Mouse (Mus musculus) forebrain, embryonic 16.5 days (tissue): Measurements from ENCODE around the gene Fxyd5. TPM values are rescaled to one million over a fixed set of nuclear protein-coding genes. Genes with fewer than 3 reads are reported as not detected.
A peak's percentile ranks its signal among the peaks of the same experiment; 100 is the strongest.

Experiments
- ATAC-seq: fragments of 200-750 bp; cut with Nextera tagmentation; 2 replicates; pipeline ENCODE4 v1.8.0; 2017; ENCODE audit warnings: mild to moderate bottlenecking, moderate library complexity
- H3K27ac ChIP-seq: fragments of 300-500 bp; sonication (generic); 2 replicates; pipeline ENCODE4 v1.5.1; 2014; ENCODE audit warnings: low read length, control low read depth
- H3K27me3 ChIP-seq: fragments of 300-500 bp; sonication (generic); replicated peaks from 2 replicates; pipeline ENCODE4 v1.6.1; 2014; ENCODE audit warnings: low read length; ENCODE audit not compliant: control insufficient read depth, insufficient read depth
- H3K36me3 ChIP-seq: fragments of 300-500 bp; sonication (generic); 2 replicates; pipeline ENCODE4 v1.6.1; 2014; ENCODE audit not compliant: control insufficient read depth, insufficient read depth
- H3K4me1 ChIP-seq: fragments of 300-500 bp; sonication (generic); replicated peaks from 2 replicates; pipeline ENCODE4 v1.6.1; 2014; ENCODE audit warnings: low read length; ENCODE audit not compliant: control insufficient read depth, insufficient read depth
- H3K4me2 ChIP-seq: fragments of 300-500 bp; sonication (generic); 2 replicates; pipeline ENCODE4 v1.6.1; 2014; ENCODE audit warnings: mild to moderate bottlenecking, low read length, control low read depth
- H3K4me3 ChIP-seq: fragments of 300-500 bp; sonication (generic); replicated peaks from 2 replicates; pipeline ENCODE4 v1.5.1; 2014; ENCODE audit warnings: mild to moderate bottlenecking, low read length, control low read depth
- H3K9ac ChIP-seq: fragments of 300-500 bp; sonication (generic); replicated peaks from 2 replicates; pipeline ENCODE4 v1.6.1; 2014; ENCODE audit warnings: low read depth, low read length, control low read depth
- H3K9me3 ChIP-seq: fragments of 300-500 bp; sonication (generic); 2 replicates; pipeline ENCODE4 v1.6.1; 2016; ENCODE audit warnings: low read length; ENCODE audit not compliant: control insufficient read depth
- WGBS: fragments of 180-500 bp; shearing (Covaris S2); extraction: QIAGEN DNeasy Blood & Tissue Kit; methylation state at CpG from one replicate; pipeline ENCODE4 v1.1.7; 2014; 5-methylcytosine and 5-hydroxymethylcytosine counted together
- polyA plus RNA-seq: library from polyadenylated mRNA; unstranded; fragments of >200 nt; fragmentation: Nextera tagmentation; extraction: Ambion mirVana; gene quantifications from 2 replicates; pipeline ENCODE4 v1.2.1, GENCODE M21; 2015

Gene Fxyd5
- 21.7 and 23.4 TPM in 2 replicates for polyA plus RNA-seq

- Histone ChIP-seq H3K4me1 (peaks cover 3% of the 10 kb centered on the region; the same call in 1 of the 2 replicates), H3K9ac (0 out of 2 replicates have a peak within 1 kb of the TSS, but pooled peaks have one; percentile 9), H3K27me3 (peaks cover 28% of the 10 kb centered on the region), H3K4me2 (peak within 1 kb of the TSS; percentile 43), H3K36me3 (no peaks in the 10 kb centered on the region), H3K27ac (no peak within 1 kb of the TSS), H3K4me3 (peak within 1 kb of the TSS; percentile 23), H3K9me3 (no peaks in the 10 kb centered on the region)
- 30% methylated on average over 10 of the region's 10 CpGs for WGBS
- ATAC-seq: no peak
These were observed at the start of gene Fxyd5 for GRCm38 (mm10) chr7:31042431-31042910. Fxyd5 (minus strand) TSS chr7:31042481.

GRCm38 (mm10) chr7:31089721-31090120, 47.4 kb upstream of the Fxyd5 start:
- 0 out of 2 replicates have a peak, but pooled peaks cover 3% of the 10 kb centered on the region for H3K4me1 ChIP-seq
- no peak overlapping the region for H3K9ac ChIP-seq
- H3K9me3 ChIP-seq: no peaks in the 10 kb centered on the region
- no peak overlapping the region for H3K4me2 ChIP-seq
- no peaks in the 10 kb centered on the region; the same call in 1 of the 2 replicates for H3K27me3 ChIP-seq
- no peak overlapping the region for H3K4me3 ChIP-seq
- H3K27ac ChIP-seq: no peak overlapping the region
- WGBS: 89% methylated on average over 2 of the region's 2 CpGs
- no peaks in the 10 kb centered on the region for H3K36me3 ChIP-seq
- ATAC-seq: no peak

DNA sequence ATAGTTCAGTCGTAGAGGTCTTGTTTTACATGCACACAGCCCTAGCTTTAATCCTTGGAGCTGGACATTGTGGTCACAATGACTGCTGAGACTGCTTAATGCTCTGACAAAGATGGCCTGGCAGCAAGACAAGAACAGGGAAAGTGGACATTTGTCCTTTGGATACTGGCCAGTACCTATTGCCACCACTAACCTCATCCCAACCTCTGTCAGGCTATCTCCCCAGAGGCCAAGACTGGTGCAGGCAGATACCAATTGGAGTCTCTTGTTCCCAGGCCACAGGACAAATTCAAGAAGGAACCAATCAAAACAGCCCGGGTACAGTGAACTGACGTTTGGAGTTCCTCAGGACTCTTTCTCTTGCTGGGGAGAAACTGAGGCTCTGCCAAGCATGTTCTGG, 45.9 kb upstream of the Fxyd5 start:
- no peaks in the 10 kb centered on the region; the same call in 1 of the 2 replicates for H3K27me3 ChIP-seq
- ATAC-seq: no peak
- H3K9ac ChIP-seq: no peak overlapping the region
- no peaks in the 10 kb centered on the region for H3K9me3 ChIP-seq
- H3K27ac ChIP-seq: no peak overlapping the region
- no peak overlapping the region for H3K4me3 ChIP-seq
- H3K4me2 ChIP-seq: no peak overlapping the region
- no peaks in the 10 kb centered on the region for H3K36me3 ChIP-seq
- 67% methylated on average over 3 of the region's 3 CpGs for WGBS
- no peaks in the 10 kb centered on the region for H3K4me1 ChIP-seq

GRCm38 (mm10) chr7:31087262-31087661, 45.0 kb upstream of the Fxyd5 start:
- Histone ChIP-seq H3K9ac (no peak overlapping the region), H3K27me3 (no peaks in the 10 kb centered on the region; the same call in 1 of the 2 replicates), H3K4me1 (no peaks in the 10 kb centered on the region), H3K4me2 (no peak overlapping the region), H3K4me3 (no peak overlapping the region), H3K36me3 (no peaks in the 10 kb centered on the region), H3K27ac (no peak overlapping the region), H3K9me3 (no peaks in the 10 kb centered on the region)
- no peak for ATAC-seq
- 65% methylated on average over 2 of the region's 2 CpGs for WGBS

- H3K4me2 ChIP-seq: no peak overlapping the region
- H3K4me3 ChIP-seq: no peak overlapping the region
- H3K36me3 ChIP-seq: no peaks in the 10 kb centered on the region
- no peak overlapping the region for H3K9ac ChIP-seq
- H3K27me3 ChIP-seq: no peaks in the 10 kb centered on the region
- H3K27ac ChIP-seq: no peak overlapping the region
- no peaks in the 10 kb centered on the region for H3K9me3 ChIP-seq
- no peaks in the 10 kb centered on the region for H3K4me1 ChIP-seq
- WGBS: 92% methylated on average over 9 of the region's 9 CpGs
- no peak for ATAC-seq
These were observed 44.0 kb upstream of the Fxyd5 start for GRCm38 (mm10) chr7:31086175-31086755.

GRCm38 (mm10) chr7:31085171-31085570, 42.9 kb upstream of the Fxyd5 start:
- Histone ChIP-seq H3K9me3 (no peaks in the 10 kb centered on the region), H3K4me2 (no peak overlapping the region), H3K27ac (no peak overlapping the region), H3K4me1 (no peaks in the 10 kb centered on the region), H3K9ac (no peak overlapping the region), H3K36me3 (no peaks in the 10 kb centered on the region), H3K4me3 (no peak overlapping the region), H3K27me3 (no peaks in the 10 kb centered on the region)
- 9% methylated on average over 3 of the region's 3 CpGs for WGBS
- ATAC-seq: no peak

GRCm38 (mm10) chr7:31084140-31084539, 41.9 kb upstream of the Fxyd5 start:
- Histone ChIP-seq H3K4me3 (no peak overlapping the region), H3K27me3 (no peaks in the 10 kb centered on the region), H3K36me3 (no peaks in the 10 kb centered on the region), H3K4me2 (no peak overlapping the region), H3K9me3 (no peaks in the 10 kb centered on the region), H3K27ac (no peak overlapping the region), H3K9ac (no peak overlapping the region), H3K4me1 (no peaks in the 10 kb centered on the region)
- WGBS: 52% methylated on average over 9 of the region's 9 CpGs
- no peak for ATAC-seq

GRCm38 (mm10) chr7:31082831-31083588, 40.7 kb upstream of the Fxyd5 start:
- Histone ChIP-seq H3K4me3 (no peak overlapping the region), H3K9me3 (no peaks in the 10 kb centered on the region), H3K4me1 (no peaks in the 10 kb centered on the region), H3K9ac (no peak overlapping the region), H3K4me2 (no peak overlapping the region), H3K36me3 (no peaks in the 10 kb centered on the region), H3K27me3 (no peaks in the 10 kb centered on the region), H3K27ac (no peak overlapping the region)
- ATAC-seq: no peak
- WGBS: 64% methylated on average over 14 of the region's 14 CpGs

GRCm38 (mm10) chr7:31082106-31082505, 39.8 kb upstream of the Fxyd5 start:
- no peaks in the 10 kb centered on the region for H3K27me3 ChIP-seq
- ATAC-seq: no peak
- H3K9me3 ChIP-seq: no peaks in the 10 kb centered on the region
- no peaks in the 10 kb centered on the region for H3K36me3 ChIP-seq
- no peaks in the 10 kb centered on the region for H3K4me1 ChIP-seq
- no peak overlapping the region for H3K4me2 ChIP-seq
- H3K4me3 ChIP-seq: no peak overlapping the region
- H3K27ac ChIP-seq: no peak overlapping the region
- H3K9ac ChIP-seq: no peak overlapping the region
